Mouse (Mus musculus): Measurements from ENCODE around the gene Cpb2. TPM values are rescaled to one million over a fixed set of nuclear protein-coding genes. Genes with fewer than 3 reads are reported as not detected.

Gene Cpb2
- total RNA-seq (2014; rRNA removed) (not detected in 2 replicates), polyA plus RNA-seq (2015; fragmentation: Nextera tagmentation; extraction: Ambion mirVana) (0.20 TPM in 1 of 2 replicates, not detected in the other)

DNA sequence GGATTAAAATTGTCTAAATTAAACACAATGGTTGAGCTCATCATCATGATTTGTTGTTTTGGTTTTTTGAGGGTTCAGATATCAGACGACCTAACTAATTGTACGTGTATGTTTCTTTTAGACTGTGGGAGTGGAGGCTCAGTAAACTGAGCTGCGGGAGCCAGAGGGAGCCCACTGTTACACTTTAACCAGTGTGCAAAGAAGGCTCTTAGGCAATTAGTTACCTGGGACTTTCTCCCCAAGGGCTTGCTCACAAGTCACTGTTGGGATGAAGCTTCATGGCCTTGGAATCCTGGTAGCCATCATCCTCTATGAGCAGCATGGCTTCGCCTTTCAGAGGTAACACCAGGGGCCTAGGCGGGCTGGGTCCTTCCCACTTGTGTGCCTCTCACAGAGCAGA lies at the start of gene Cpb2:
Gene Cpb2 (plus strand): TSS at position 201 of the 400 bp plus-strand sequence.
- Histone ChIP-seq H3K27me3 (ENCODE audit: insufficient read depth, low read length) (no peaks in the 10 kb centered on the region), H3K9me3 (ENCODE audit: low read length) (no peaks in the 10 kb centered on the region), H3K27ac (ENCODE audit: low read depth, low read length) (no peak within 1 kb of the TSS), H3K36me3 (ENCODE audit: insufficient read depth, low read length) (no peaks in the 10 kb centered on the region), H3K4me3 (ENCODE audit: low read depth, low read length) (no peak within 1 kb of the TSS), H3K4me2 (ENCODE audit: low read depth, low read length, poor library complexity, severe bottlenecking) (no peak within 1 kb of the TSS), H3K4me1 (ENCODE audit: insufficient read depth, low read length) (no peaks in the 10 kb centered on the region), H3K9ac (replicated peaks; ENCODE audit: low read length, poor library complexity, severe bottlenecking) (no peak within 1 kb of the TSS)
- TF ChIP-seq CTCF (IDR thresholded peaks at IDR 0.05): no peak
- 92% methylated on average over 5 of the region's 5 CpGs for WGBS
- no peak for ATAC-seq (ENCODE audit: low FRiP score)
- DNase-seq (ENCODE audit: low spot score): no peak

GRCm38 (mm10) chr14:75192427-75192826 lies 49.7 kb upstream of the Cpb2 start:
- Histone ChIP-seq H3K4me1 (ENCODE audit: insufficient read depth, low read length) (no peaks in the 10 kb centered on the region), H3K9me3 (ENCODE audit: low read length) (no peaks in the 10 kb centered on the region), H3K4me2 (ENCODE audit: low read depth, low read length, poor library complexity, severe bottlenecking) (no peak overlapping the region), H3K9ac (replicated peaks; ENCODE audit: low read length, poor library complexity, severe bottlenecking) (no peak overlapping the region), H3K4me3 (ENCODE audit: low read depth, low read length) (no peak overlapping the region), H3K27me3 (ENCODE audit: insufficient read depth, low read length) (no peaks in the 10 kb centered on the region), H3K27ac (ENCODE audit: low read depth, low read length) (no peak overlapping the region), H3K36me3 (ENCODE audit: insufficient read depth, low read length) (no peaks in the 10 kb centered on the region)
- WGBS: 85% methylated on average over 10 of the region's 10 CpGs
- DNase-seq (ENCODE audit: low spot score) (no peak), ATAC-seq (ENCODE audit: low FRiP score) (no peak)
- no peak for TF ChIP-seq CTCF (IDR thresholded peaks at IDR 0.05)

DNA sequence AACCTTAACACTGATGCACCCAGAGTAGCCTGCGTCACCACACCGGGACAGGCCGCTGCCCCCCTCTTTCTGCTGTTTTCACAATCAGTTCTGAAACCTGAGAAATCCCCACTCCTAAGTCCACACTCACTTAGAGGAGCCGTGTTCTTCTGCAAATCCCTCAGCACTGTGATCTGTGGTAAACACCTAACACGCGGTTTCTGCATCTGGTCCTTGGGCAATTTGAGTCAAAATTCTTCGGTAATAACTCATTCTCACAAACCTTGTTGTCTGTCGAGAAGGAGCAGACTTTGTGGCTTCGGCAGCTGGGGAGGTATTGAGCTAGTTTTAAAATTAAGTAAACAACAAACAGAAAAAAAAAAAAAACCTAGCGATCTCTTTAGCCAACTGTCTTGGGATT lies 49.2 kb upstream of the Cpb2 start:
- TF ChIP-seq CTCF (IDR thresholded peaks at IDR 0.05): no peak
- Histone ChIP-seq H3K4me2 (ENCODE audit: low read depth, low read length, poor library complexity, severe bottlenecking) (no peak overlapping the region), H3K9ac (replicated peaks; ENCODE audit: low read length, poor library complexity, severe bottlenecking) (no peak overlapping the region), H3K36me3 (ENCODE audit: insufficient read depth, low read length) (no peaks in the 10 kb centered on the region), H3K4me3 (ENCODE audit: low read depth, low read length) (no peak overlapping the region), H3K4me1 (ENCODE audit: insufficient read depth, low read length) (no peaks in the 10 kb centered on the region), H3K27ac (ENCODE audit: low read depth, low read length) (no peak overlapping the region), H3K27me3 (ENCODE audit: insufficient read depth, low read length) (no peaks in the 10 kb centered on the region), H3K9me3 (ENCODE audit: low read length) (no peaks in the 10 kb centered on the region)
- WGBS: 85% methylated on average over 10 of the region's 10 CpGs
- DNase-seq (ENCODE audit: low spot score): no peak
- no peak for ATAC-seq (ENCODE audit: low FRiP score)

- Histone ChIP-seq H3K9me3 (ENCODE audit: low read length) (no peaks in the 10 kb centered on the region), H3K4me2 (ENCODE audit: low read depth, low read length, poor library complexity, severe bottlenecking) (no peak overlapping the region), H3K27me3 (ENCODE audit: insufficient read depth, low read length) (no peaks in the 10 kb centered on the region), H3K4me3 (ENCODE audit: low read depth, low read length) (no peak overlapping the region), H3K4me1 (ENCODE audit: insufficient read depth, low read length) (no peaks in the 10 kb centered on the region), H3K27ac (ENCODE audit: low read depth, low read length) (no peak overlapping the region), H3K36me3 (ENCODE audit: insufficient read depth, low read length) (no peaks in the 10 kb centered on the region), H3K9ac (replicated peaks; ENCODE audit: low read length, poor library complexity, severe bottlenecking) (no peak overlapping the region)
- no peak for ATAC-seq (ENCODE audit: low FRiP score)
- WGBS: 95% methylated on average over 5 of the region's 5 CpGs
- no peak for TF ChIP-seq CTCF (IDR thresholded peaks at IDR 0.05)
- no peak for DNase-seq (ENCODE audit: low spot score)
Observed at GRCm38 (mm10) chr14:75195530-75195929, 46.6 kb upstream of the Cpb2 start.

- no peak overlapping the region for H3K4me2 ChIP-seq (ENCODE audit: low read depth, low read length, poor library complexity, severe bottlenecking)
- H3K9ac ChIP-seq (replicated peaks; ENCODE audit: low read length, poor library complexity, severe bottlenecking): no peak overlapping the region
- H3K4me1 ChIP-seq (ENCODE audit: insufficient read depth, low read length): no peaks in the 10 kb centered on the region
- no peaks in the 10 kb centered on the region for H3K9me3 ChIP-seq (ENCODE audit: low read length)
- ATAC-seq (ENCODE audit: low FRiP score) (no peak), DNase-seq (ENCODE audit: low spot score) (peak; percentile 86)
- WGBS: 41% methylated on average over 5 of the region's 5 CpGs
- no peak overlapping the region for H3K27ac ChIP-seq (ENCODE audit: low read depth, low read length)
- no peaks in the 10 kb centered on the region for H3K36me3 ChIP-seq (ENCODE audit: insufficient read depth, low read length)
- TF ChIP-seq CTCF (IDR thresholded peaks at IDR 0.05): peak; percentile 99
- no peaks in the 10 kb centered on the region for H3K27me3 ChIP-seq (ENCODE audit: insufficient read depth, low read length)
- H3K4me3 ChIP-seq (ENCODE audit: low read depth, low read length): no peak overlapping the region
Observed at GRCm38 (mm10) chr14:75197027-75197426, 45.1 kb upstream of the Cpb2 start.

DNA sequence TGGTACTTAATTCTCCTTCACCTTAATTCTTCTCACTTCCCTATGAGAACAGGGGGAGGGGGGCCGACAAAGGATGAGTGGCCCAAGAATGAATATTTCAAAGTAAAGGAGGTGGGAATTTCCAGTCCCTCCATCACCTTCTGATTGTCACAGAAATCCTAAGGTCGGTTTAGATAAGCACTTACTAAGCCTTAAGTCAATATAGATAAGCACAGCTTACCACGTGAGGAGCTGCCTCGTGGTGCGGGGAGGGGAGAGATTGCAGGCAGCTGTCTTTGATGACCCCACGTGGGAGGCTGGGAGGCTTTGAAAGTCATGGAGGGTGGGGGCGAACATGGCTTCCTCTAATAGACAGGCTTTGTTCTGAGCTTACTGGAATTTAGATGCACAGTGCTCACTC lies 44.4 kb upstream of the Cpb2 start:
- H3K36me3 ChIP-seq (ENCODE audit: insufficient read depth, low read length): no peaks in the 10 kb centered on the region
- no peak overlapping the region for H3K27ac ChIP-seq (ENCODE audit: low read depth, low read length)
- H3K9me3 ChIP-seq (ENCODE audit: low read length): no peaks in the 10 kb centered on the region
- no peaks in the 10 kb centered on the region for H3K27me3 ChIP-seq (ENCODE audit: insufficient read depth, low read length)
- 51% methylated on average over 7 of the region's 7 CpGs for WGBS
- DNase-seq (ENCODE audit: low spot score) (no peak), ATAC-seq (ENCODE audit: low FRiP score) (no peak)
- TF ChIP-seq CTCF (IDR thresholded peaks at IDR 0.05): no peak
- H3K4me3 ChIP-seq (ENCODE audit: low read depth, low read length): no peak overlapping the region
- no peak overlapping the region for H3K9ac ChIP-seq (replicated peaks; ENCODE audit: low read length, poor library complexity, severe bottlenecking)
- H3K4me2 ChIP-seq (ENCODE audit: low read depth, low read length, poor library complexity, severe bottlenecking): no peak overlapping the region
- H3K4me1 ChIP-seq (ENCODE audit: insufficient read depth, low read length): no peaks in the 10 kb centered on the region

All from midbrain, postnatal 0 days (tissue).